Mouse (Mus musculus): Measurements from ENCODE around the gene Ubac2. TPM values are rescaled to one million over a fixed set of nuclear protein-coding genes. Genes with fewer than 3 reads are reported as not detected.

The Ubac2 gene
- polyA plus RNA-seq, 1 experiment from 2014 or later, result 67.3 TPM

DNA sequence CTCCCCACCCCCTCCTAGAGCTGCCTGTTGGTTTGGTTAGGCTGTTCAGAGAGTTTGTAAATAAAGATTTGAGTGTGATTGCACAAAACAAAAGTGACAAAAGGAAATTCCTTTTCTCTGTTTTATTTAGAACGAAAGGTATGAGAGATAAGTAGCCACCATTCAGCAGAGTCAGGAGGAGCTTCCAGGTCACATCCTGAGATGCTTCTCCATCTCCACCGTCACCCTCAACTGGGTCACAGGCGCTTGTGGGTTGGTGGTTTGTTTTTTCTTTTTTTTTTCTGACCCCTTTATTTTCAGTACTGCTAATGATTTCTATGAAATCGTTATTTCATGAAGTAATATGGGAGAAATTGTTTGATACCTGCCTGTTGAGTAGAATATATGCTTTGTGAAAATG, 57.9 kb downstream of the Ubac2 start:
- Histone ChIP-seq H3K27ac (replicated peaks) (no peak overlapping the region), H3K4me3 (replicated peaks) (no peak overlapping the region), H3K9ac (no peak overlapping the region), H3K36me3 (peaks cover 8% of the 10 kb centered on the region), H3K27me3 (no peaks in the 10 kb centered on the region), H3K4me2 (replicated peaks) (no peak overlapping the region), H3K4me1 (0 out of 2 replicates have a peak, but pooled peaks cover 3% of the 10 kb centered on the region), H3K9me3 (replicated peaks) (peaks cover 4% of the 10 kb centered on the region; the same call in 1 of the 2 replicates)
- ATAC-seq (ENCODE audit: insufficient number of reproducible peaks, low FRiP score, low TSS enrichment, low read depth), result no peak
- WGBS, result 91% methylated on average over 4 of the region's 4 CpGs

GRCm38 (mm10) chr14:121936856-121937255, 58.4 kb downstream of the Ubac2 start:
- Histone ChIP-seq H3K4me1 (0 out of 2 replicates have a peak, but pooled peaks cover 3% of the 10 kb centered on the region), H3K4me2 (replicated peaks) (no peak overlapping the region), H3K9ac (no peak overlapping the region), H3K27ac (replicated peaks) (no peak overlapping the region), H3K27me3 (no peaks in the 10 kb centered on the region), H3K9me3 (replicated peaks) (peaks cover 4% of the 10 kb centered on the region; the same call in 1 of the 2 replicates), H3K36me3 (peaks cover 8% of the 10 kb centered on the region), H3K4me3 (replicated peaks) (no peak overlapping the region)
- ATAC-seq (ENCODE audit: insufficient number of reproducible peaks, low FRiP score, low TSS enrichment, low read depth), result no peak
- WGBS, result 80% methylated on average over 8 of the region's 8 CpGs

- peaks cover 8% of the 10 kb centered on the region for H3K36me3 ChIP-seq
- no peak overlapping the region for H3K4me2 ChIP-seq (replicated peaks)
- peak overlapping the region; percentile 41; the same call in 1 of the 2 replicates for H3K27ac ChIP-seq (replicated peaks)
- ATAC-seq (ENCODE audit: insufficient number of reproducible peaks, low FRiP score, low TSS enrichment, low read depth), result no peak
- peaks cover 4% of the 10 kb centered on the region; the same call in 1 of the 2 replicates for H3K9me3 ChIP-seq (replicated peaks)
- H3K4me1 ChIP-seq, result 0 out of 2 replicates have a peak, but pooled peaks cover 3% of the 10 kb centered on the region
- 81% methylated on average over 11 of the region's 11 CpGs for WGBS
- H3K9ac ChIP-seq, result no peak overlapping the region
- H3K4me3 ChIP-seq (replicated peaks), result no peak overlapping the region
- H3K27me3 ChIP-seq, result no peaks in the 10 kb centered on the region
These were observed 59.3 kb downstream of the Ubac2 start for GRCm38 (mm10) chr14:121937601-121938255.

- H3K27me3 ChIP-seq, result no peaks in the 10 kb centered on the region
- H3K9me3 ChIP-seq (replicated peaks), result peaks cover 7% of the 10 kb centered on the region; the same call in 1 of the 2 replicates
- ATAC-seq (ENCODE audit: insufficient number of reproducible peaks, low FRiP score, low TSS enrichment, low read depth), result no peak
- H3K9ac ChIP-seq, result no peak overlapping the region
- H3K4me1 ChIP-seq, result 0 out of 2 replicates have a peak, but pooled peaks cover 3% of the 10 kb centered on the region
- H3K27ac ChIP-seq (replicated peaks), result peak overlapping the region; percentile 41; the same call in 1 of the 2 replicates
- no peak overlapping the region for H3K4me2 ChIP-seq (replicated peaks)
- no peak overlapping the region for H3K4me3 ChIP-seq (replicated peaks)
- H3K36me3 ChIP-seq, result peaks cover 5% of the 10 kb centered on the region
- 71% methylated on average over 11 of the region's 11 CpGs for WGBS
These were observed 60.1 kb downstream of the Ubac2 start for GRCm38 (mm10) chr14:121938256-121939191.

DNA sequence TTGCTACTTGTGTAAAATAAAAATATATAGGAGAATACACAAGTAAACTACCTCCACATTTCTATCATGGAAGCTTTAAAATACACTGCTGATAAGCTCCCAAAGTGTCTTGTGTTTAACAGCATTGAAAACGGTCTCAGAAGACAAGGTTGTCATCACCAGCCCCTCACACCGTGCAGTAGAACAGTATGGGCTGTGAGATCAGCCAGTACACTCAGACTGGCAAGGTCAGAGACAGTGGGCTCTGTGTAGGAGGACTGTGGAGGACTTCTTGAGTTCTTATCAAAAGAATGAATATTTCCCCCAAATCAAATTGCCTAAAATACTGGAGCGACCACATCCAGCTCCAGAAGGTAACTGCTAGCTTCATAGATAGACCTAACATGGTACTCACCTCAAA, 61.2 kb downstream of the Ubac2 start:
- H3K27ac ChIP-seq (replicated peaks), result no peak overlapping the region
- H3K36me3 ChIP-seq, result peaks cover 3% of the 10 kb centered on the region; the same call in 1 of the 2 replicates
- no peaks in the 10 kb centered on the region for H3K27me3 ChIP-seq
- H3K9ac ChIP-seq, result no peak overlapping the region
- H3K4me2 ChIP-seq (replicated peaks), result no peak overlapping the region
- 86% methylated on average over 3 of the region's 3 CpGs for WGBS
- H3K9me3 ChIP-seq (replicated peaks), result peaks cover 7% of the 10 kb centered on the region; the same call in 1 of the 2 replicates
- 0 out of 2 replicates have a peak, but pooled peaks cover 3% of the 10 kb centered on the region for H3K4me1 ChIP-seq
- no peak for ATAC-seq (ENCODE audit: insufficient number of reproducible peaks, low FRiP score, low TSS enrichment, low read depth)
- no peak overlapping the region for H3K4me3 ChIP-seq (replicated peaks)

- 72% methylated on average over 5 of the region's 5 CpGs for WGBS
- Histone ChIP-seq H3K27ac (replicated peaks) (no peak overlapping the region), H3K4me2 (replicated peaks) (no peak overlapping the region), H3K4me1 (0 out of 2 replicates have a peak, but pooled peaks cover 5% of the 10 kb centered on the region), H3K9ac (no peak overlapping the region), H3K4me3 (replicated peaks) (no peak overlapping the region), H3K9me3 (replicated peaks) (0 out of 2 replicates have a peak, but pooled peaks cover 3% of the 10 kb centered on the region), H3K36me3 (no peaks in the 10 kb centered on the region), H3K27me3 (no peaks in the 10 kb centered on the region)
- ATAC-seq (ENCODE audit: insufficient number of reproducible peaks, low FRiP score, low TSS enrichment, low read depth), result no peak
These were observed 67.7 kb downstream of the Ubac2 start for GRCm38 (mm10) chr14:121946131-121946530.

DNA sequence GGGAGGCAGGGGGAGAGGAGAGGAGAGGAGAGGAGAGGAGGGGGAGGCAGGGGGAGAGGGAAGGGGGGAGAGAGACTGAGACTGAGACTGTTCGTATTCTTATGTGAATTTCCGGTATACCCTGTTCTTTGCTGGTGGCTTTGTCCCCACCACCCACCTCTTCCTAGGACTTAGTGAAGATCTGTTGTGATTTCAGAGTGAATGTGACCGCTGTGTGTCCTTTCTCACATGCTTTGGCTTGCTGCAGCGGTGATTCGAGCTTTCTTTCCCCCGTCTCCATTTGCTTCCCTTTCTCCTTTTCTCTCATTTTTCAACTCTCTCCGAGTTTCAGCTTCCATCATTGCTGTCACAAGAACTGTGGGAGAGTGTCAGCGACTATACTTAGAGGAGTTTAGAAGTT, 68.3 kb downstream of the Ubac2 start:
- WGBS, result 42% methylated on average over 8 of the region's 8 CpGs
- no peak for ATAC-seq (ENCODE audit: insufficient number of reproducible peaks, low FRiP score, low TSS enrichment, low read depth)
- H3K27ac ChIP-seq (replicated peaks), result 0 out of 2 replicates have a peak overlapping the region, but pooled peaks have one; percentile 17
- 0 out of 2 replicates have a peak, but pooled peaks cover 3% of the 10 kb centered on the region for H3K9me3 ChIP-seq (replicated peaks)
- H3K9ac ChIP-seq, result no peak overlapping the region; the same call in 1 of the 2 replicates
- H3K27me3 ChIP-seq, result no peaks in the 10 kb centered on the region
- no peak overlapping the region for H3K4me2 ChIP-seq (replicated peaks)
- no peak overlapping the region for H3K4me3 ChIP-seq (replicated peaks)
- no peaks in the 10 kb centered on the region for H3K36me3 ChIP-seq
- H3K4me1 ChIP-seq, result 0 out of 2 replicates have a peak, but pooled peaks cover 5% of the 10 kb centered on the region

- H3K4me3 ChIP-seq (replicated peaks), result no peak overlapping the region
- 0 out of 2 replicates have a peak, but pooled peaks cover 3% of the 10 kb centered on the region for H3K9me3 ChIP-seq (replicated peaks)
- H3K4me1 ChIP-seq, result 0 out of 2 replicates have a peak, but pooled peaks cover 5% of the 10 kb centered on the region
- no peaks in the 10 kb centered on the region for H3K36me3 ChIP-seq
- 54% methylated on average over 8 of the region's 8 CpGs for WGBS
- 0 out of 2 replicates have a peak overlapping the region, but pooled peaks have one; percentile 25 for H3K27ac ChIP-seq (replicated peaks)
- H3K9ac ChIP-seq, result no peak overlapping the region
- no peak overlapping the region for H3K4me2 ChIP-seq (replicated peaks)
- no peak for ATAC-seq (ENCODE audit: insufficient number of reproducible peaks, low FRiP score, low TSS enrichment, low read depth)
- H3K27me3 ChIP-seq, result no peaks in the 10 kb centered on the region
These were observed 68.9 kb downstream of the Ubac2 start for GRCm38 (mm10) chr14:121947201-121947760.

- no peak overlapping the region for H3K4me2 ChIP-seq (replicated peaks)
- 0 out of 2 replicates have a peak, but pooled peaks cover 5% of the 10 kb centered on the region for H3K4me1 ChIP-seq
- H3K36me3 ChIP-seq, result no peaks in the 10 kb centered on the region
- WGBS, result 77% methylated on average over 3 of the region's 3 CpGs
- H3K9me3 ChIP-seq (replicated peaks), result 0 out of 2 replicates have a peak, but pooled peaks cover 1% of the 10 kb centered on the region
- no peaks in the 10 kb centered on the region for H3K27me3 ChIP-seq
- H3K9ac ChIP-seq, result no peak overlapping the region
- no peak for ATAC-seq (ENCODE audit: insufficient number of reproducible peaks, low FRiP score, low TSS enrichment, low read depth)
- no peak overlapping the region for H3K4me3 ChIP-seq (replicated peaks)
- no peak overlapping the region for H3K27ac ChIP-seq (replicated peaks)
These were observed 69.5 kb downstream of the Ubac2 start for GRCm38 (mm10) chr14:121947966-121948365.

- H3K36me3 ChIP-seq, result 0 out of 2 replicates have a peak, but pooled peaks cover 5% of the 10 kb centered on the region
- no peak for ATAC-seq (ENCODE audit: insufficient number of reproducible peaks, low FRiP score, low TSS enrichment, low read depth)
- 0 out of 2 replicates have a peak, but pooled peaks cover 5% of the 10 kb centered on the region for H3K4me1 ChIP-seq
- no peak overlapping the region for H3K27ac ChIP-seq (replicated peaks)
- H3K4me2 ChIP-seq (replicated peaks), result no peak overlapping the region
- no peaks in the 10 kb centered on the region for H3K27me3 ChIP-seq
- H3K9me3 ChIP-seq (replicated peaks), result no peaks in the 10 kb centered on the region
- no peak overlapping the region for H3K9ac ChIP-seq
- H3K4me3 ChIP-seq (replicated peaks), result no peak overlapping the region
- 94% methylated on average over 3 of the region's 3 CpGs for WGBS
These were observed 71.0 kb downstream of the Ubac2 start for GRCm38 (mm10) chr14:121949436-121949835.
